Mouse (Mus musculus): Measurements from ENCODE around the gene Clic5. TPM values are rescaled to one million over a fixed set of nuclear protein-coding genes. Genes with fewer than 3 reads are reported as not detected.

The Clic5 gene
- total and polyA plus RNA-seq, 3 experiments = not detected

GRCm38 (mm10) chr17:44189696-44190095 is 1.3 kb downstream of the Clic5 start:
- H3K9me3 ChIP-seq (replicated peaks; ENCODE audit: insufficient read depth, low read length) = no peaks in the 10 kb centered on the region
- no peaks in the 10 kb centered on the region for H3K79me2 ChIP-seq (ENCODE audit: control insufficient read depth, insufficient read depth, low read length, poor library complexity)
- DNase-seq (ENCODE audit: low read depth, low spot score) = no peak
- no peak overlapping the region for H3K27ac ChIP-seq (ENCODE audit: control insufficient read depth, low read depth, low read length)
- H3K36me3 ChIP-seq (ENCODE audit: control insufficient read depth in 1 of 2, insufficient read depth in 2 of 2, low read length in 2 of 2) = no peaks in the 10 kb centered on the region
- no peak overlapping the region for H3K9ac ChIP-seq (ENCODE audit: control insufficient read depth, low read depth, low read length, poor library complexity, severe bottlenecking)
- TF ChIP-seq MXI1 (IDR thresholded peaks at IDR 0.05; ENCODE audit: low read depth, low read length) = no peak
- no peak for TF ChIP-seq POLR2AphosphoS5 (IDR thresholded peaks at IDR 0.05; ENCODE audit: borderline replicate concordance, low read depth, low read length)
- TF ChIP-seq ETS1 (IDR thresholded peaks at IDR 0.05; ENCODE audit: low read depth, low read length) = no peak
- TF ChIP-seq ZKSCAN1 (IDR thresholded peaks at IDR 0.05; ENCODE audit: low read depth, low read length) = no peak
- no peak for TF ChIP-seq TCF12 (IDR thresholded peaks at IDR 0.05; ENCODE audit: low read depth, low read length)
- TF ChIP-seq HCFC1 (IDR thresholded peaks at IDR 0.05; ENCODE audit: low read depth, low read length) = no peak
- TF ChIP-seq ZC3H11A (IDR thresholded peaks at IDR 0.05; ENCODE audit: low read depth, low read length) = no peak
- no peak for TF ChIP-seq MYC (IDR thresholded peaks at IDR 0.05; ENCODE audit: low read depth, low read length)
- no peak for TF ChIP-seq SIN3A (IDR thresholded peaks at IDR 0.05; ENCODE audit: low read length)
- TF ChIP-seq USF1 (IDR thresholded peaks at IDR 0.05; ENCODE audit: low read depth, low read length) = no peak
- TF ChIP-seq JUND (IDR thresholded peaks at IDR 0.05; ENCODE audit: low read depth, low read length) = no peak
- no peak for TF ChIP-seq CHD1 (IDR thresholded peaks at IDR 0.05; ENCODE audit: low read depth, low read length)
- no peak for TF ChIP-seq MAX (IDR thresholded peaks at IDR 0.05; ENCODE audit: low read length)
- no peak for TF ChIP-seq MAFK (IDR thresholded peaks at IDR 0.05; ENCODE audit: borderline replicate concordance, low read depth, low read length)
- no peak for TF ChIP-seq ZMIZ1 (IDR thresholded peaks at IDR 0.05; ENCODE audit: low read depth, low read length)
- no peak for TF ChIP-seq KAT2A (conservative IDR thresholded peaks at IDR 0.05; ENCODE audit: low read depth, low read length)
- H3K4me3 ChIP-seq (ENCODE audit: control insufficient read depth in 1 of 2, insufficient read depth in 1 of 2, low read depth in 2 of 2, low read length in 2 of 2) = no peak overlapping the region
- no peaks in the 10 kb centered on the region for H3K27me3 ChIP-seq (ENCODE audit: control insufficient read depth in 1 of 2, insufficient read depth in 2 of 2, low read length in 2 of 2)
- no peaks in the 10 kb centered on the region for H3K4me1 ChIP-seq (ENCODE audit: control insufficient read depth in 1 of 2, insufficient read depth in 2 of 2, low read length in 2 of 2)

GRCm38 (mm10) chr17:44190246-44190645 is 1.9 kb downstream of the Clic5 start:
- H3K79me2 ChIP-seq (ENCODE audit: control insufficient read depth, insufficient read depth, low read length, poor library complexity) = no peaks in the 10 kb centered on the region
- no peaks in the 10 kb centered on the region for H3K4me1 ChIP-seq (ENCODE audit: control insufficient read depth in 1 of 2, insufficient read depth in 2 of 2, low read length in 2 of 2)
- H3K27ac ChIP-seq (ENCODE audit: control insufficient read depth, low read depth, low read length) = no peak overlapping the region
- no peak overlapping the region for H3K4me3 ChIP-seq (ENCODE audit: control insufficient read depth in 1 of 2, insufficient read depth in 1 of 2, low read depth in 2 of 2, low read length in 2 of 2)
- TF ChIP-seq TBP (IDR thresholded peaks at IDR 0.05; ENCODE audit: low read depth, low read length) = no peak
- TF ChIP-seq KAT2A (conservative IDR thresholded peaks at IDR 0.05; ENCODE audit: low read depth, low read length) = no peak
- TF ChIP-seq CTCF (IDR thresholded peaks at IDR 0.05 in 2 of 3, conservative IDR thresholded peaks at IDR 0.05 in 1 of 3; ENCODE audit: control insufficient read depth in 1 of 3, insufficient read depth in 1 of 3, low read depth in 2 of 3, low read length in 3 of 3, poor library complexity in 1 of 3, severe bottlenecking in 1 of 3) = no peak
- TF ChIP-seq SMC3 (IDR thresholded peaks at IDR 0.05; ENCODE audit: low read depth, low read length) = no peak
- no peak for TF ChIP-seq TAL1 (IDR thresholded peaks at IDR 0.05; ENCODE audit: low read length)
- TF ChIP-seq ZKSCAN1 (IDR thresholded peaks at IDR 0.05; ENCODE audit: low read depth, low read length) = no peak
- no peak for TF ChIP-seq HCFC1 (IDR thresholded peaks at IDR 0.05; ENCODE audit: low read depth, low read length)
- no peak for TF ChIP-seq BHLHE40 (IDR thresholded peaks at IDR 0.05; ENCODE audit: borderline replicate concordance, low read depth, low read length)
- no peak for TF ChIP-seq NRF1 (IDR thresholded peaks at IDR 0.05; ENCODE audit: insufficient read depth, low read depth, low read length, poor library complexity, severe bottlenecking)
- no peak for TF ChIP-seq ZMIZ1 (IDR thresholded peaks at IDR 0.05; ENCODE audit: low read depth, low read length)
- no peak for TF ChIP-seq ZC3H11A (IDR thresholded peaks at IDR 0.05; ENCODE audit: low read depth, low read length)
- TF ChIP-seq GABPA (IDR thresholded peaks at IDR 0.05; ENCODE audit: low read depth, low read length) = no peak
- no peak for TF ChIP-seq GATA1 (IDR thresholded peaks at IDR 0.05; ENCODE audit: low read depth, low read length)
- no peak for TF ChIP-seq ETS1 (IDR thresholded peaks at IDR 0.05; ENCODE audit: low read depth, low read length)
- TF ChIP-seq USF1 (IDR thresholded peaks at IDR 0.05; ENCODE audit: low read depth, low read length) = no peak
- TF ChIP-seq CHD2 (IDR thresholded peaks at IDR 0.05; ENCODE audit: low read length) = no peak
- TF ChIP-seq ZNF384 (IDR thresholded peaks at IDR 0.05; ENCODE audit: low read depth, low read length) = no peak
- no peak for TF ChIP-seq POLR2AphosphoS2 (IDR thresholded peaks at IDR 0.05; ENCODE audit: low read length)
- no peak for TF ChIP-seq RAD21 (IDR thresholded peaks at IDR 0.05; ENCODE audit: low read depth, low read length)
- no peak for TF ChIP-seq NELFE (IDR thresholded peaks at IDR 0.05; ENCODE audit: low read depth, low read length)
- H3K27me3 ChIP-seq (ENCODE audit: control insufficient read depth in 1 of 2, insufficient read depth in 2 of 2, low read length in 2 of 2) = no peaks in the 10 kb centered on the region
- H3K36me3 ChIP-seq (ENCODE audit: control insufficient read depth in 1 of 2, insufficient read depth in 2 of 2, low read length in 2 of 2) = no peaks in the 10 kb centered on the region
- H3K9ac ChIP-seq (ENCODE audit: control insufficient read depth, low read depth, low read length, poor library complexity, severe bottlenecking) = no peak overlapping the region
- H3K9me3 ChIP-seq (replicated peaks; ENCODE audit: insufficient read depth, low read length) = no peaks in the 10 kb centered on the region
- no peak for DNase-seq (ENCODE audit: low read depth, low spot score)
